Mouse (Mus musculus) kidney, embryonic 16.5 days (tissue): Measurements from ENCODE around the gene Rchy1. TPM values are rescaled to one million over a fixed set of nuclear protein-coding genes. Genes with fewer than 3 reads are reported as not detected.
A peak's percentile ranks its signal among the peaks of the same experiment; 100 is the strongest.

Experiments
- ATAC-seq: fragments of 200-750 bp; cut with Nextera tagmentation; 2 replicates; pipeline ENCODE4 v1.8.0; 2017; ENCODE audit warnings: moderate TSS enrichment; ENCODE audit not compliant: low FRiP score, low TSS enrichment
- H3K27ac ChIP-seq: fragments of 300-500 bp; sonication (generic); 2 replicates; pipeline ENCODE4 v1.5.1; 2014; ENCODE audit warnings: low read length
- H3K27me3 ChIP-seq: fragments of 300-500 bp; sonication (generic); 2 replicates; pipeline ENCODE4 v1.6.1; 2014; ENCODE audit warnings: low read length, control low read depth, mixed read lengths; ENCODE audit not compliant: insufficient read depth
- H3K36me3 ChIP-seq: fragments of 300-500 bp; sonication (generic); 2 replicates; pipeline ENCODE4 v1.6.1; 2014; ENCODE audit warnings: low read length, control low read depth, mixed read lengths; ENCODE audit not compliant: insufficient read depth
- H3K4me1 ChIP-seq: fragments of 300-500 bp; sonication (generic); 2 replicates; pipeline ENCODE4 v1.6.1; 2014; ENCODE audit warnings: low read length, control low read depth, mixed read lengths; ENCODE audit not compliant: insufficient read depth
- H3K4me2 ChIP-seq: fragments of 300-500 bp; sonication (generic); replicated peaks from 2 replicates; pipeline ENCODE4 v1.6.1; 2014; ENCODE audit warnings: low read depth, low read length
- H3K4me3 ChIP-seq: fragments of 300-500 bp; sonication (generic); 2 replicates; pipeline ENCODE4 v1.5.1; 2014; ENCODE audit warnings: mild to moderate bottlenecking, low read length
- H3K9ac ChIP-seq: fragments of 300-500 bp; sonication (generic); replicated peaks from 2 replicates; pipeline ENCODE4 v1.6.1; 2014; ENCODE audit warnings: low read length
- H3K9me3 ChIP-seq: fragments of 300-500 bp; sonication (generic); 2 replicates; pipeline ENCODE4 v1.6.1; 2016; ENCODE audit warnings: low read length, control low read depth
- WGBS: fragments of 180-500 bp; shearing (Covaris S2); extraction: QIAGEN DNeasy Blood & Tissue Kit; methylation state at CpG from one replicate; pipeline ENCODE4 v1.1.7; 2014; 5-methylcytosine and 5-hydroxymethylcytosine counted together
- polyA plus RNA-seq: library from polyadenylated mRNA; unstranded; fragments of >200 nt; fragmentation: Nextera tagmentation; extraction: Ambion mirVana; gene quantifications from 2 replicates; pipeline ENCODE4 v1.2.1, GENCODE M21; 2015

Gene Rchy1
- 74.4 and 77.1 TPM in 2 replicates for polyA plus RNA-seq

DNA sequence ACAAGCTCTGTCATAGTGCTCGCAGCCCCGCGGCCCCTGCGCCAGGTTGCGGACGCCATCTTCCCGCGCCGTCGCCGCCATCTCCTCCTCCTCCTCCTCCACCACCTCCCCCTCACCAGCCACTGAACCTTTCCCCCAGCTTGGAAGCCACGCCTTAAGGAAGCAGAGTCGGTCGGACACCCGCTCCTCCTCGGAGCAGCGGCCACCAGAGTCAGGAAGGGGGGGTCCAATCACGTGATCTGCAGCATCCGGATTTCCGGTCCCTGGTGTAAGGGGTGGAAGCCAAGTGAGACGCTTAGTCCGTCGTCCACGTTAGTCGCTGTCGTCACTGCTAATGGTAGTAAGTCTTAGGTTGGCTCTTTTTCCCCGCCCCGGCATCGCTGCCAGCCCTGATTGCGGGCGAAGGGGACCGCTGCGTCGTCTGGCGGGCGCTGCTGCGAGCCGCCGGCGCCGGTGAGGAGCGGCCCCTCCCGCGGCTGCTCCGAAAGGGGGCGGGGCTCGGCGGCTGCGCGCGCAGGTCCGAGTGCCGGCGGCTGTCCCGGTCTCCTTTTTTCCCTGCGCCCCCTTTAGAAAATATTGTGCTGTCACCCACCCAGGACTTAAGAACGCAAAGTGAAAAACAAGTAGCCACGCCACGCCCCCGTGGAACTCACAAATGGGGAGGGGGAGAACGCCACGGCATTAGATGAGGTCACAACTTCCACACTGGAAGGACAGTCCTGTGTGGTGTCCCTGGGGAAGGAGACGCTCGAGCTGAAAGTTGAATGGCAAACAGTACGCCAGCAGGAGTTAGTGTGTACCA lies at the start of gene Rchy1:
TSS of gene Rchy1 (minus strand) at position 430 of the 802 bp plus-strand sequence.
- Histone ChIP-seq H3K4me2 (peak within 1 kb of the TSS; percentile 78), H3K9ac (peak within 1 kb of the TSS; percentile 85), H3K27me3 (no peaks in the 10 kb centered on the region), H3K4me3 (peak within 1 kb of the TSS; percentile 90), H3K36me3 (peaks cover 4% of the 10 kb centered on the region; the same call in 1 of the 2 replicates), H3K4me1 (peaks cover 25% of the 10 kb centered on the region), H3K27ac (peak within 1 kb of the TSS; percentile 99), H3K9me3 (no peaks in the 10 kb centered on the region)
- ATAC-seq, result peak; percentile 98
- WGBS, result under 1% methylated on average over 65 of the region's 65 CpGs

- WGBS, result 74% methylated on average over 7 of the region's 7 CpGs
- H3K27ac ChIP-seq, result no peak overlapping the region
- H3K36me3 ChIP-seq, result no peaks in the 10 kb centered on the region
- no peak for ATAC-seq
- no peak overlapping the region for H3K4me2 ChIP-seq
- no peaks in the 10 kb centered on the region for H3K27me3 ChIP-seq
- H3K4me3 ChIP-seq, result no peak overlapping the region
- H3K9me3 ChIP-seq, result no peaks in the 10 kb centered on the region
- no peaks in the 10 kb centered on the region for H3K4me1 ChIP-seq
- H3K9ac ChIP-seq, result no peak overlapping the region
Observed at GRCm38 (mm10) chr5:92011756-92012155, 48.9 kb upstream of the Rchy1 start.

- WGBS, result 38% methylated on average over 2 of the region's 2 CpGs
- ATAC-seq, result no peak
- H3K4me3 ChIP-seq, result no peak overlapping the region
Observed at GRCm38 (mm10) chr5:92009827-92010226, 47.0 kb upstream of the Rchy1 start.

GRCm38 (mm10) chr5:92003011-92003410 lies 40.1 kb upstream of the Rchy1 start:
- Histone ChIP-seq H3K9me3 (peaks cover 9% of the 10 kb centered on the region), H3K9ac (no peak overlapping the region)
- WGBS, result 73% methylated on average over 2 of the region's 2 CpGs

More at GRCm38 (mm10) chr5:92009827-92010226, 47.0 kb upstream of the Rchy1 start:
- Histone ChIP-seq H3K4me2 (no peak overlapping the region), H3K9me3 (no peaks in the 10 kb centered on the region), H3K36me3 (no peaks in the 10 kb centered on the region), H3K9ac (no peak overlapping the region), H3K4me1 (no peaks in the 10 kb centered on the region), H3K27me3 (no peaks in the 10 kb centered on the region), H3K27ac (no peak overlapping the region)

DNA sequence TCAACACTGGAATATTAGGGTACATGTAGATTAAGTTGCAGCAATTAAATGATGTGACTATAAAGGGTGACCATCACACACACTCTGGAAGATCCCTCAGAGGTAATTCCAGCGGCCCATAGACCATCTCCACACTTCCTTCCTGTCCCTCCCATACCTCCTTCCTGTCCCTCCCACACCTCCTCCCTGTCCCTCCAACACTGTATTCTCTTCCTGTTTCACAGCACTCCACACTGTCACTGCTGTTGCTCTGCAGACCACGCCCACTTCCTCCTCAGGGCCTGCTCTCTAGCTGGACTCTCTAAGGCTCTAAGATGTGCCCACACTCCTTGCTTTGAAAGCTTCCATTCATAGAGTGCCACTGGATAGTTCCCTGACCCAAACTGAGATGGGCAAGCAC lies 37.9 kb upstream of the Rchy1 start:
- Histone ChIP-seq H3K9ac (no peak overlapping the region), H3K27me3 (no peaks in the 10 kb centered on the region), H3K4me3 (no peak overlapping the region), H3K4me1 (no peaks in the 10 kb centered on the region), H3K9me3 (peaks cover 9% of the 10 kb centered on the region), H3K27ac (no peak overlapping the region), H3K4me2 (no peak overlapping the region), H3K36me3 (no peaks in the 10 kb centered on the region)
- WGBS, result 57% methylated on average over 2 of the region's 2 CpGs
- ATAC-seq, result 0 out of 2 replicates have a peak, but pooled peaks have one; percentile 31

More at GRCm38 (mm10) chr5:92003011-92003410, 40.1 kb upstream of the Rchy1 start:
- no peaks in the 10 kb centered on the region for H3K27me3 ChIP-seq
- H3K27ac ChIP-seq, result no peak overlapping the region
- no peaks in the 10 kb centered on the region for H3K36me3 ChIP-seq
- H3K4me1 ChIP-seq, result no peaks in the 10 kb centered on the region
- H3K4me3 ChIP-seq, result no peak overlapping the region
- H3K4me2 ChIP-seq, result no peak overlapping the region
- peak; percentile 77 for ATAC-seq

DNA sequence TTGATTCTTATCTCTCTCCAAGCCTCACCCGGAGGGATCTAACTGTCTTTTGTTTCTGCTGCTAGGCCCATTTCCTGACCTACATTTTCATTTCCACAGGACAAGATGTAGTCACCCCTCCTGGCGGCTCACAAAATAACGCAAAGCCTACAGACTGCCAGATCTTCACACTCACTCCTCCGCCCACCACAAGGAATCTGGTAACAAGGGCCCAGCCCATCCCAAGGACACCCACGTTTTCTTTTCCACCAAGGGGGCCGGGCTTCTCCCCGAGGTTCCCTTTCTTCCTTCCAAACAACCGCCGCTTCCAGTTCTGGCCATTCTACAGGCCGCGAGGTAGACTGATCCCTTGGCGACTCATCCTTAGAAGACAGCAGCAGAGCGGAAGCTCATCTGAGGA lies 31.7 kb upstream of the Rchy1 start:
- H3K4me1 ChIP-seq, result no peaks in the 10 kb centered on the region
- no peak overlapping the region for H3K27ac ChIP-seq
- WGBS, result 65% methylated on average over 13 of the region's 13 CpGs

DNA sequence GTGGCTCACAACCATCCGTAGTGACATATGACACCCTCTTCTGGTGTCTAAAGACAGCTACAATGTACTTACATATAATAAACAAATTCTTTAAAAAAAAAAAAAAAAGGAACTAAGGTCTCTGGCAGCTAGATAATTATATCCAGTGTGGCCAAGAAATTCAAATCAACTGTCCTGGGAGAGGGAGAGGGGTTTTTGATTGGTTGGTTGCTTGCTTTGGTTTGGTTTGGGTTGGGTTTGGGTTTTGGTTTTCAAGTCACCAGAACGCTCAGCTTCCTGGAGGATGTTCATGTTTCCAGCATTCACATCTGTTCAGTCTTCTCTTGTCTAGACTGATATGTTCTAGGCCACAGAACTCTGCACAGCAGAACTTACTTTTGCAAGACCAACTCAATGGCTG lies 30.2 kb upstream of the Rchy1 start:
- WGBS, result 90% methylated on average over 2 of the region's 2 CpGs

More for the DNA sequence above, 31.7 kb upstream of the Rchy1 start:
- no peak for ATAC-seq
- no peak overlapping the region for H3K9ac ChIP-seq
- H3K4me3 ChIP-seq, result no peak overlapping the region
- H3K27me3 ChIP-seq, result no peaks in the 10 kb centered on the region
- H3K36me3 ChIP-seq, result no peaks in the 10 kb centered on the region
- H3K9me3 ChIP-seq, result peaks cover 9% of the 10 kb centered on the region
- H3K4me2 ChIP-seq, result no peak overlapping the region

GRCm38 (mm10) chr5:91991191-91991937 lies 28.5 kb upstream of the Rchy1 start:
- H3K4me2 ChIP-seq, result no peak overlapping the region
- no peak overlapping the region for H3K4me3 ChIP-seq
- H3K27me3 ChIP-seq, result no peaks in the 10 kb centered on the region
- no peak for ATAC-seq
- 86% methylated on average over 6 of the region's 6 CpGs for WGBS
- no peak overlapping the region for H3K9ac ChIP-seq
- H3K9me3 ChIP-seq, result no peaks in the 10 kb centered on the region
- H3K36me3 ChIP-seq, result no peaks in the 10 kb centered on the region
- no peak overlapping the region for H3K27ac ChIP-seq
- H3K4me1 ChIP-seq, result no peaks in the 10 kb centered on the region

More for the DNA sequence above, 30.2 kb upstream of the Rchy1 start:
- Histone ChIP-seq H3K4me1 (no peaks in the 10 kb centered on the region), H3K27me3 (no peaks in the 10 kb centered on the region), H3K9me3 (no peaks in the 10 kb centered on the region), H3K4me2 (no peak overlapping the region), H3K27ac (no peak overlapping the region), H3K36me3 (no peaks in the 10 kb centered on the region), H3K4me3 (no peak overlapping the region), H3K9ac (no peak overlapping the region)
- no peak for ATAC-seq

DNA sequence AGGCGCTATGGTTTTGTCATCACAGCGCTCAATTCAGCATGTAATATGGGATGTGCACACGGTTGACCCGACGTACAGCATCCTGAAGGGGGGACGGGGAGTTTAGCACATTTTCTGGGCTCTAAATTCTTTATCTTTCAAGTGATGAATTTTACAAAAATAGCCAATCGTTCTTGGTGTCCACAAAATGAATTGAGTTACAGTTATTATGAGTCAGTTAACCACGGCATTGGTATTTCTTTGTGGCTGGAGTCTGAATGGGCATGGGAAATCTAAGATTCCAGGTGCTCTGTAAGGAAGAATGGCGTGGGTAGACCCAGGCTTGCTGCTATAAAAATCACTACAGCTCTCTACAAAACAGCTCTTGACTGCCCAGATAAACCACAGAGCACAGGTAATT lies 26.4 kb upstream of the Rchy1 start:
- H3K9ac ChIP-seq, result no peak overlapping the region
- no peaks in the 10 kb centered on the region for H3K4me1 ChIP-seq
- H3K9me3 ChIP-seq, result no peaks in the 10 kb centered on the region
- 88% methylated on average over 9 of the region's 9 CpGs for WGBS
- no peak for ATAC-seq
- H3K36me3 ChIP-seq, result no peaks in the 10 kb centered on the region
- no peaks in the 10 kb centered on the region for H3K27me3 ChIP-seq
- H3K27ac ChIP-seq, result no peak overlapping the region
- H3K4me3 ChIP-seq, result no peak overlapping the region
- H3K4me2 ChIP-seq, result no peak overlapping the region

DNA sequence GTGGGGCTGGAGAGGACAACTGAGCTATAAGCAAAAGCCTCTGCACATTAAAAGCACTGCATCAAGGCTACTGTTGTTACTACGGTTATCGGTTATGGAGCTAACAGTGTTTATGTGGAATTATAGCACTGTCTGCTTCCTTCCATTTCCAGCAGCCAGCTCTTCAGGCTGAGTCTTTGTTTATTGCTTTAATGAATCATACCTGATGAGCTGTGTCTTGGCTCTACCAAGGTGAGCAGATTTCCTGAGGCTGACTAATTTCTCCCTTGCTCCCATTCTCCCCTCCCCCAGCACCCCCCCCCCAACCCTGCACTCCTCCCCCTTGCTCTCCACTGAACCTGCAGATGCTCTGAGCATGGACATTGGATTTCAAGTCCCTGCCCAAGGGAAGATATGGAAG lies 24.9 kb upstream of the Rchy1 start:
- no peak overlapping the region for H3K27ac ChIP-seq
- H3K4me2 ChIP-seq, result no peak overlapping the region
- H3K9me3 ChIP-seq, result no peaks in the 10 kb centered on the region
- ATAC-seq, result no peak
- no peaks in the 10 kb centered on the region for H3K27me3 ChIP-seq
- H3K4me1 ChIP-seq, result no peaks in the 10 kb centered on the region
- no peak overlapping the region for H3K4me3 ChIP-seq
- no peaks in the 10 kb centered on the region for H3K36me3 ChIP-seq
- no peak overlapping the region for H3K9ac ChIP-seq
- WGBS, result 91% methylated on average over 2 of the region's 2 CpGs
